Mouse (Mus musculus): ENCODE data around the gene Qrich2. TPM values are rescaled to one million over a fixed set of nuclear protein-coding genes. Genes with fewer than 3 reads are reported as not detected.

Gene Qrich2
- polyA plus RNA-seq, 1 experiment: not detected

GRCm38 (mm10) chr11:116421102-116421501 is 44.9 kb downstream of the Qrich2 start:
- Histone ChIP-seq H3K4me1 (ENCODE audit: control insufficient read depth, insufficient read depth, low read length) (peaks cover 3% of the 10 kb centered on the region; the same call in 1 of the 2 replicates), H3K4me3 (replicated peaks; ENCODE audit: control insufficient read depth, low read depth, low read length) (no peak overlapping the region), H3K27ac (ENCODE audit: control insufficient read depth, insufficient read depth, low read depth, low read length, poor library complexity) (no peak overlapping the region)
- 64% methylated on average over 6 of the region's 6 CpGs for WGBS
- TF ChIP-seq CTCF (IDR thresholded peaks at IDR 0.05; ENCODE audit: control insufficient read depth, insufficient read depth, low read length) (no peak), POLR2A (IDR thresholded peaks at IDR 0.05; ENCODE audit: borderline replicate concordance, control insufficient read depth, low read depth, low read length) (no peak)

GRCm38 (mm10) chr11:116418841-116419462 is 47.1 kb downstream of the Qrich2 start:
- Histone ChIP-seq H3K27ac (ENCODE audit: control insufficient read depth, insufficient read depth, low read depth, low read length, poor library complexity) (no peak overlapping the region), H3K4me3 (replicated peaks; ENCODE audit: control insufficient read depth, low read depth, low read length) (no peak overlapping the region), H3K4me1 (ENCODE audit: control insufficient read depth, insufficient read depth, low read length) (peaks cover 3% of the 10 kb centered on the region; the same call in 1 of the 2 replicates)
- TF ChIP-seq CTCF (IDR thresholded peaks at IDR 0.05; ENCODE audit: control insufficient read depth, insufficient read depth, low read length) (no peak), POLR2A (IDR thresholded peaks at IDR 0.05; ENCODE audit: borderline replicate concordance, control insufficient read depth, low read depth, low read length) (no peak)
- WGBS: 36% methylated on average over 6 of the region's 6 CpGs

GRCm38 (mm10) chr11:116418194-116418840 is 47.7 kb downstream of the Qrich2 start:
- H3K4me3 ChIP-seq (replicated peaks; ENCODE audit: control insufficient read depth, low read depth, low read length): no peak overlapping the region
- peak overlapping the region; percentile 14; the same call in 1 of the 2 replicates for H3K27ac ChIP-seq (ENCODE audit: control insufficient read depth, insufficient read depth, low read depth, low read length, poor library complexity)
- H3K4me1 ChIP-seq (ENCODE audit: control insufficient read depth, insufficient read depth, low read length): peaks cover 3% of the 10 kb centered on the region; the same call in 1 of the 2 replicates
- TF ChIP-seq CTCF (IDR thresholded peaks at IDR 0.05; ENCODE audit: control insufficient read depth, insufficient read depth, low read length) (no peak), POLR2A (IDR thresholded peaks at IDR 0.05; ENCODE audit: borderline replicate concordance, control insufficient read depth, low read depth, low read length) (no peak)
- WGBS: 6% methylated on average over 2 of the region's 2 CpGs

- TF ChIP-seq POLR2A (IDR thresholded peaks at IDR 0.05; ENCODE audit: borderline replicate concordance, control insufficient read depth, low read depth, low read length) (no peak), CTCF (IDR thresholded peaks at IDR 0.05; ENCODE audit: control insufficient read depth, insufficient read depth, low read length) (no peak)
- H3K4me1 ChIP-seq (ENCODE audit: control insufficient read depth, insufficient read depth, low read length): peaks cover 4% of the 10 kb centered on the region; the same call in 1 of the 2 replicates
- WGBS: 85% methylated on average over 5 of the region's 5 CpGs
- H3K4me3 ChIP-seq (replicated peaks; ENCODE audit: control insufficient read depth, low read depth, low read length): no peak overlapping the region
- H3K27ac ChIP-seq (ENCODE audit: control insufficient read depth, insufficient read depth, low read depth, low read length, poor library complexity): no peak overlapping the region
These were observed 49.0 kb downstream of the Qrich2 start for GRCm38 (mm10) chr11:116417054-116417453.

DNA sequence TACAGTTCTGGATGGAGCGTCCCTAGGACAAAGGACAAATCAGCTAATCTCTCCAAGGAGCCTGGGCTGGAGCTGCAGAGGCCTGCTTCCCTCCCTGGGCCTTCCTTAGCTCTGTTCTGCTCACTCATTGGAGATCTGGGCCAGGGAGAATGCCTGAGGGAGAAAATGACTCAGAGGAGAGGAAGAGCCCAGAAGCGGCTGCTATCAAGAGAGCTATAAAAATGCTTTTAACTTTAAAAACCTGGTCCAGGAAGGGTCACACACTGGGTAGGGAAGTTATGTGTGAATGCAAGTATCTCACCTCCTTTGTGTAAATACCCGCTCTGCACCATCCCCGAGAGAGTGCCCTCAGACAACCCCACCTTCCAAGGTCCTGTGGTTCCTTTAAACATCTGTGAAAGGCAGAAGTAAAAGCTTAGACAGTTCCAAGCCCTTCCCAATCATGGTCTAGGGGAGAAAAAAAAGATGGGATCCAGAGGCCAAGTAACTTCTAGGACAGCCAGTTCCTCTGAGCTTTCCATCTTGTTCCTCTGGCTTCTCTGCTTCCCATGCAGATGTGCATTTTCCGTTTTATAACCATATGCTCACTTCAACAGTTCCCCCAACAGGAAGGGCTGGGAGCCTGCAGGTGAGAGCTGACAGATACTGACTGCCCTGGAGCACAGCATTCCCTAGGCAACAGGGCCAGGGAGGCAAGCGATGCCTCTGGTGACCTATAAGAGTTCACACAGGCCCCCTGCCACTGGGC is 49.7 kb downstream of the Qrich2 start:
- H3K4me1 ChIP-seq (ENCODE audit: control insufficient read depth, insufficient read depth, low read length): peaks cover 4% of the 10 kb centered on the region; the same call in 1 of the 2 replicates
- TF ChIP-seq POLR2A (IDR thresholded peaks at IDR 0.05; ENCODE audit: borderline replicate concordance, control insufficient read depth, low read depth, low read length) (no peak), CTCF (IDR thresholded peaks at IDR 0.05; ENCODE audit: control insufficient read depth, insufficient read depth, low read length) (no peak)
- WGBS: 73% methylated on average over 6 of the region's 6 CpGs
- no peak overlapping the region for H3K27ac ChIP-seq (ENCODE audit: control insufficient read depth, insufficient read depth, low read depth, low read length, poor library complexity)
- no peak overlapping the region for H3K4me3 ChIP-seq (replicated peaks; ENCODE audit: control insufficient read depth, low read depth, low read length)

DNA sequence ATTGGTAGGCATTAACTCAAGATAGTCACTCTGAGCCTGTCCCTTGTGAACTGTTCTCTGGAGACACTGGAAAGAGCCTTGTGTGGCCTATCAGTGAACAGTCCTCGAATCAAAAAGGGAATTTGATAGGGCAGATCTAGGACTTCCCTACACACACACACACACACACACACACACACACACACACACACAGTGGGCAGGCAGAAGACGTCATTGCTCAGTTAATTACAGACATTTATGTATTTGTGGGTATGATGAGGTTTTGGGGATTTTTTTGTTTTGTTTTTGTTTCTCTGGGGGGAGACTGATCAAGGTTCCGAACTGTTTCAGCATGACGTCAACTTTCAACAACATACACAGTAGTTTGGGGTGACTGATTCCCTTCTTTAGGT is 52.4 kb downstream of the Qrich2 start:
- H3K4me1 ChIP-seq (ENCODE audit: control insufficient read depth, insufficient read depth, low read length): peaks cover 2% of the 10 kb centered on the region; the same call in 1 of the 2 replicates
- H3K4me3 ChIP-seq (replicated peaks; ENCODE audit: control insufficient read depth, low read depth, low read length): no peak overlapping the region
- TF ChIP-seq POLR2A (IDR thresholded peaks at IDR 0.05; ENCODE audit: borderline replicate concordance, control insufficient read depth, low read depth, low read length) (no peak), CTCF (IDR thresholded peaks at IDR 0.05; ENCODE audit: control insufficient read depth, insufficient read depth, low read length) (no peak)
- 50% methylated on average over 4 of the region's 4 CpGs for WGBS
- H3K27ac ChIP-seq (ENCODE audit: control insufficient read depth, insufficient read depth, low read depth, low read length, poor library complexity): no peak overlapping the region

DNA sequence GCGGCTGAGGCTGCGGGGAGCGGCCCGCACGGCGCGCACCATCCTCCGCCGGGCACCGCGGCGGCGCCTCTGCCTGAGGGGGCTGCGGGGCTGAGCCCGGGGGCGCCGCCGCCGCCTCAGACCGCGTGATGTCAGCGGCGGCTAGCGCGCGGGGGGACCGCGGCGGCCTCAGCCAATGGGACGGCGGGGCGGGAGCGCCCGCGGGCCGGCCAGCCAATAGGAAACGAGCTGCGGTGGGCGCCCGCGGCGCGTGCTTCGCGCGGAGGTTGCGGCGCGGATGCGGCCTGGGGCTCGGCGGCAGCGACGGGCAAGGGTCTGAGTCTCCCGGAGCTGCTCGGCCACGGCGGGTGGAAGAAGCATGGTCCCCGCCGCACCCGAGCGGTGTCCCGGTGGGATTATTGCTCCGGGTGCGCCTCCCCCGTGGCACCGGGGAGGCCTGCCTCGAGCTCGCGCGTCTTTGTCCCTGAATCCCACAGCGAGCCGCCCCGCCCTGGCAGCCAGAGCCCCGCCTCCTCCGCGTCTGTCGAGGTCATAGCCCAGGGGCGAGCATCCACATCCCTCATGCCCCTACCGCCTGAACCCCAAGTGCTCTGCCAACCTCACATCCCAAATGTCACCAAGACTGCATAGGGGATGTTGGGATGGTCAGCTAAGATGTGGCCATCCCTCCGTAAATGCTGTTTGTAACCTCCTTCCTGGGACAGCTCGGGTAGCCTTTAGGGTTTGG is 53.0 kb downstream of the Qrich2 start, which contains the start of gene Rnf157:
Gene Rnf157 (minus strand): TSS at position 129 of the 727 bp plus-strand sequence.
- TF ChIP-seq POLR2A (IDR thresholded peaks at IDR 0.05; ENCODE audit: borderline replicate concordance, control insufficient read depth, low read depth, low read length): peak; percentile 23; the same call in 1 of the 2 replicates
- no peak for TF ChIP-seq CTCF (IDR thresholded peaks at IDR 0.05; ENCODE audit: control insufficient read depth, insufficient read depth, low read length)
- WGBS: 2% methylated on average over 67 of the region's 82 CpGs
- Histone ChIP-seq H3K4me3 (replicated peaks; ENCODE audit: control insufficient read depth, low read depth, low read length) (peak within 1 kb of the TSS; percentile 77), H3K4me1 (ENCODE audit: control insufficient read depth, insufficient read depth, low read length) (peaks cover 1% of the 10 kb centered on the region; the same call in 1 of the 2 replicates), H3K27ac (ENCODE audit: control insufficient read depth, insufficient read depth, low read depth, low read length, poor library complexity) (peak within 1 kb of the TSS; percentile 59; the same call in 1 of the 2 replicates)

Measured in bone marrow, adult 2 months (tissue).